10 mouse cellular contexts compared by ENCODE assay signal in the genomic region with DNA sequence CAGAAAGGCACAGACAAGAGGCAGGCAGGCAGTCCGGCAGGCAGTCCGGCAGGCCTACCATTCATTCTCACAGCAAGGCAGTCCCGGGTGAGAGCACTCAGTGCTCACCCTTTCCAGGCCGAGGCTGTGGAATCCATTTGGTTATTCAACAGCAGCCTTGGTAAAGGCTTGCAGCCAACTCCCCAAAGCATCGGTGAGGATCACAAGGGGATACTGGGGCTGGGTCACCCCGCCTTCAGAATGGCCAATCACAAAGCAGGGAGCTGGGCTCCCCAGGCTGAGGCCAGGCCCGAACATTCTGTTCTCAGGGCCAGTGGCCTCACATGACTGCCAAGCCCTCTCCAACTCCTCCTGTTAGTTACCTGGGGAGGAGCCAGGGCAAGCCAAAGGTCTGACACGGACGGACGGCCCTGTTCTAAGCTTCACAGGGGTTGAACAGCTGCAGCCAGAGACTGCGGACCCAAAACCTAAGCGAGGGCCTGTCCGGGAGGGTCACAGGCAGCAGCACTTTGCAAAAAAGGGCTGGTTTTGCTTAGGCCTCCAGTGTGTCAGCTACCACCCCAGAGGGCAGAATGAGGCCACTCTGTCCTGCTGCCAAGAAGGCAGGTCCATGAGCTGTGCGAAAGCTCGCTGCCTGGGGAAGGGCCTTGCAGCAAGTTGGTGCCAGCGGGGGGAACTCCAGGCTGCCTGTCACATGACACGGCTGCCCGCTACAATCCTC. TPM values are rescaled to one million over a fixed set of nuclear protein-coding genes. Genes with fewer than 3 reads are reported as not detected.
DNase-seq lines count a peak whose midpoint lies in the region; ATAC-seq and TF ChIP-seq lines count a peak whose summit lies in the region.
"Had no signal": no experiment of that assay in that cellular context is flagged by ENCODE, and none has a peak within 500 bp of the region (broad histone marks: within the 10 kb centered on the region; RNA-seq: fewer than 3 reads in every experiment).

No protein-coding gene starts in this region.

- peak; percentile 72 for DNase-seq in right cerebral cortex, adult 18-20 months
- no peak for DNase-seq in right cerebral cortex, postnatal 4 days
- DNase-seq in cerebellum, adult 9-10 months: peak; percentile 62
- peak; percentile 36 for DNase-seq in heart, postnatal 0 days (ENCODE audit: low spot score)
- DNase-seq in layer of hippocampus, adult 8-10 months (ENCODE audit: low spot score in 2 of 2): peak; percentile 60 to 87
- peak; percentile 68 to 70 for DNase-seq in right cerebral cortex, postnatal 36 days (ENCODE audit: low spot score in 2 of 2)
- no peak for DNase-seq in thymus, postnatal 0 days (ENCODE audit: low spot score)

- no peak overlapping the region for H3K4me2 ChIP-seq in heart, postnatal 0 days (ENCODE audit: low read depth, low read length)
- H3K4me2 ChIP-seq: heart, embryonic 13.5 days had no signal

- H3K4me1 ChIP-seq in heart, postnatal 0 days (ENCODE audit: control insufficient read depth, insufficient read depth): peaks cover 4% of the 10 kb centered on the region; the same call in 1 of the 2 replicates

- peak overlapping the region; percentile 65 for H3K27ac ChIP-seq in heart, postnatal 0 days (ENCODE audit: low read depth)
- H3K27ac ChIP-seq: heart, embryonic 13.5 days had no signal

- 67% methylated on average over 18 of the region's 18 CpGs for WGBS in heart, postnatal 0 days

- no peak for TF ChIP-seq CTCF in heart, postnatal 0 days (IDR thresholded peaks at IDR 0.05; ENCODE audit: low read depth)

- no peaks in the 10 kb centered on the region for H3K36me3 ChIP-seq in heart, postnatal 0 days (replicated peaks; ENCODE audit: control insufficient read depth, insufficient read depth, low read length)
- H3K36me3 ChIP-seq: heart, embryonic 13.5 days had no signal

- TF ChIP-seq EP300 in heart, postnatal 0 days (IDR thresholded peaks at IDR 0.05; ENCODE audit: low read depth): peak; percentile 74; the same call in 1 of the 2 replicates

- H3K4me3 ChIP-seq in heart, postnatal 0 days (ENCODE audit: low read depth, low read length): no peak overlapping the region
- H3K4me3 ChIP-seq: heart, embryonic 13.5 days; megakaryocyte, embryonic 14.5 days had no signal

- no peak overlapping the region for H3K9ac ChIP-seq in heart, postnatal 0 days (replicated peaks; ENCODE audit: low read depth, low read length)
- H3K9ac ChIP-seq: heart, embryonic 13.5 days had no signal

- peak; percentile 74 for ATAC-seq in heart, postnatal 0 days (ENCODE audit: insufficient read depth, low read depth)
- no peak for ATAC-seq in megakaryocyte progenitor cell, adult 5-6 weeks (replicated peaks; ENCODE audit: poor library complexity)

- H3K9me3 ChIP-seq in heart, postnatal 0 days (replicated peaks; ENCODE audit: control insufficient read depth, low read length): no peaks in the 10 kb centered on the region
- H3K9me3 ChIP-seq: heart, embryonic 13.5 days; megakaryocyte, embryonic 14.5 days had no signal

- H3K27me3 ChIP-seq in heart, postnatal 0 days (ENCODE audit: control insufficient read depth, insufficient read depth, low read length): 0 out of 2 replicates have a peak, but pooled peaks cover 5% of the 10 kb centered on the region
- H3K27me3 ChIP-seq: megakaryocyte, embryonic 14.5 days had no signal

RNA-seq across cellular contexts. Expression of a gene that starts 6.6 kb away (rescaled TPM):
- total RNA-seq in heart, postnatal 0 days (2014; rRNA removed; ENCODE audit: low replicate concordance): 9.5 and 24.4 TPM in 2 replicates
- 4.2 and 5.5 TPM in 2 replicates for polyA plus RNA-seq in heart, postnatal 0 days (2015; fragmentation: Nextera tagmentation; extraction: Ambion mirVana)
- 10 to 100 TPM; 39.8 to 45.6 (median 40.5) TPM for total RNA-seq in layer of hippocampus, adult 8-10 months (2022)
- 10.9 and 16.8 TPM in 2 replicates for total RNA-seq in megakaryocyte progenitor cell, adult 5-6 weeks (2015)
- 60.3 and 64.2 TPM in 2 replicates for total RNA-seq in megakaryocyte progenitor cell, adult 5-6 weeks (2017)
- polyA plus RNA-seq in thymus, postnatal 0 days (2015; fragmentation: Nextera tagmentation; extraction: Ambion mirVana): 29.2 and 29.5 TPM in 2 replicates

RNA-seq across cellular contexts. Expression of a gene that starts 30.7 kb away (rescaled TPM):
- total RNA-seq in heart, postnatal 0 days (2014; rRNA removed; ENCODE audit: low replicate concordance): 23.0 and 36.6 TPM in 2 replicates
- polyA plus RNA-seq in heart, postnatal 0 days (2015; fragmentation: Nextera tagmentation; extraction: Ambion mirVana): 83.5 and 94.3 TPM in 2 replicates
- 10 to 100 TPM; 72.9 to 89.1 (median 76.9) TPM for total RNA-seq in layer of hippocampus, adult 8-10 months (2022)
- 30.8 and 33.9 TPM in 2 replicates for total RNA-seq in megakaryocyte progenitor cell, adult 5-6 weeks (2015)
- 18.2 and 23.7 TPM in 2 replicates for total RNA-seq in megakaryocyte progenitor cell, adult 5-6 weeks (2017)
- 125 and 128 TPM in 2 replicates for polyA plus RNA-seq in thymus, postnatal 0 days (2015; fragmentation: Nextera tagmentation; extraction: Ambion mirVana)

RNA-seq across cellular contexts. Expression of a gene that starts 44.1 kb away (rescaled TPM):
- total RNA-seq in heart, postnatal 0 days (2014; rRNA removed; ENCODE audit: low replicate concordance): 1.9 and 6.3 TPM in 2 replicates
- polyA plus RNA-seq in heart, postnatal 0 days (2015; fragmentation: Nextera tagmentation; extraction: Ambion mirVana): 0.34 and 1.5 TPM in 2 replicates
- 10 to 100 TPM; 96.1 to 98.8 (median 97.6) TPM for total RNA-seq in layer of hippocampus, adult 8-10 months (2022)
- 6.0 and 8.3 TPM in 2 replicates for total RNA-seq in megakaryocyte progenitor cell, adult 5-6 weeks (2015)
- 2.2 and 2.3 TPM in 2 replicates for total RNA-seq in megakaryocyte progenitor cell, adult 5-6 weeks (2017)
- 0.31 and 0.68 TPM in 2 replicates for polyA plus RNA-seq in thymus, postnatal 0 days (2015; fragmentation: Nextera tagmentation; extraction: Ambion mirVana)

Comparison
In these comparisons a context has a peak if more than half of its experiments do, and no peak if none do; other contexts are left out.
1. DNase-seq: peak in right cerebral cortex, adult 18-20 months (single experiment), cerebellum, adult 9-10 months (single experiment), heart, postnatal 0 days (single experiment), layer of hippocampus, adult 8-10 months (2 of 2) and right cerebral cortex, postnatal 36 days (2 of 2); none in right cerebral cortex, postnatal 4 days (single experiment) and thymus, postnatal 0 days (single experiment).
2. RNA of a gene that starts 44.1 kb away (total RNA-seq): 96.1 to 98.8 TPM in layer of hippocampus, adult 8-10 months; 2.2 to 8.3 TPM in megakaryocyte progenitor cell, adult 5-6 weeks and 1.9 to 6.3 TPM in heart, postnatal 0 days; every median in the first group is over 10 times any median in the second.